Mouse (Mus musculus): ENCODE data around the gene Gfy. TPM values are rescaled to one million over a fixed set of nuclear protein-coding genes. Genes with fewer than 3 reads are reported as not detected.

Gfy gene
- polyA plus RNA-seq, 1 experiment from 2014 or later = not detected

DNA sequence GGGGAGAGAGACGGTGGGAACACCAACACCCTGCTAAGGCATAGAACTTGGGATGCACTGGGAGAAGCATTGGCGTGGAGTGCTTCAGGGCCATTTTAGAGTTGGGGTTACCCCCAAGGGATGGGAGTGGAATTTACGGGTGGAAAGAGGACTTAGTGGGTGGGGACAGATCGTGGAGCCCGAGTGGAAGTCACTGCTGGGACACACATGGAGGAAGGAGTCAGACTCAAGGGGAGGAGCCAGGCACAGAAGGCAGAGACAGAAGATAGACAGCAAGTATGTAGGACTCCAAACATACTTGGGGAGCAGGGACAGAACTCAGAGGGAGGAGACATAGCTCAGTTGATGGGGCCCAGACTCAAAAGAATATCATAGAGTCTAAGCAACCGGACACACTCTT, 16.8 kb downstream of the Gfy start:
- no peaks in the 10 kb centered on the region for H3K36me3 ChIP-seq (ENCODE audit: insufficient read depth, low read length)
- ATAC-seq = no peak; the same call in 1 of the 2 replicates
- H3K4me1 ChIP-seq (ENCODE audit: insufficient read depth, low read depth, low read length) = 0 out of 2 replicates have a peak, but pooled peaks cover 5% of the 10 kb centered on the region
- TF ChIP-seq EP300 (IDR thresholded peaks at IDR 0.05) (no peak), CTCF (IDR thresholded peaks at IDR 0.05) (no peak)
- no peaks in the 10 kb centered on the region for H3K9me3 ChIP-seq (ENCODE audit: low read length)
- peak overlapping the region; percentile 69 for H3K4me2 ChIP-seq (replicated peaks; ENCODE audit: low read depth, low read length)
- peak overlapping the region; percentile 26; the same call in 1 of the 2 replicates for H3K4me3 ChIP-seq (ENCODE audit: low read depth, low read length)
- no peak overlapping the region for H3K9ac ChIP-seq (replicated peaks; ENCODE audit: low read depth)
- WGBS = 25% methylated on average over 6 of the region's 6 CpGs
- peak; percentile 23 for DNase-seq (ENCODE audit: low spot score)
- H3K27me3 ChIP-seq (replicated peaks; ENCODE audit: insufficient read depth, low read length) = peaks cover 41% of the 10 kb centered on the region
- H3K27ac ChIP-seq (ENCODE audit: low read length) = no peak overlapping the region

DNA sequence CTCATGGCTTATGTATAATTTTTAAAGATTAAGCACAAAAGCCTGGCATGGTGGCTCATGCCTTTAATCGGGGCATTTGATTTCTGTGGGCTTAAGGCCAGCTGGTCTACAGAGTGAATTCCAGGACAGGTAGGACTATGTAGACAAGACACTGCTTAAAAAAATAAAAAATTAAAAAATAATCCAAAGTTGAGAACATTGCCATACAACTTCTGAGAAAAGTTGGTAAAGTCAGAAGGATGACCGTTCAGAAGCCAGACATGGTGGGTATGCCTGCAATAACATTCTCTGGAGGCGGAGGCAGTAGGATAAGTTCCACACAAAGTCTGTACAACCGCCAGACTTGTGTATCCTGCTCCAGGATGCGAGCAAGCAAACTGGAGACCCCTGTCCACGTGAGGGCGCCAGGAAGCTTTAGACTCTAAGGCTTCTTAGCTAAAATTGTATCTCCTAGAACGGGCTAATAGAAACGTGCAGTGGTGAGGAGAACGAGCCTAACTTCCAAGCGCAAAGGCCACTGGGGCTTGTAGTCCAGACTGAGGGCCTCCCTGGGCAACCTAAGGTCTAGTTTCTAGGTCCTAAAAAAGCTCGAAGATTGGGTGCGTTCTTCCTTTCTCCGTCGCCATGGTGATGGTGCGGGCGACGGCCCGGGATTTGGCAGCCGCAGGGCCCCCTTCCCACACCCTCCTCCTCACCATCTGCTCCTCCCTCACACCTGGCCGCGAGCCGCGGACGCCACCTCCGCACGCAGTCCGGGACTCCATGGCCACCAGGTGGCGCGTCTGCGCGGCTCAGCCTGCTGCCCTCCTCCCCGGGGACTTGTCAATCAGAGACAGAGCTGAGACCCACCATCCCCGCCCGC, 17.5 kb downstream of the Gfy start:
- peak; percentile 91 for ATAC-seq
- WGBS = 4% methylated on average over 35 of the region's 35 CpGs
- Histone ChIP-seq H3K36me3 (ENCODE audit: insufficient read depth, low read length) (no peaks in the 10 kb centered on the region), H3K9me3 (ENCODE audit: low read length) (no peaks in the 10 kb centered on the region), H3K27me3 (replicated peaks; ENCODE audit: insufficient read depth, low read length) (peaks cover 35% of the 10 kb centered on the region), H3K27ac (ENCODE audit: low read length) (no peak overlapping the region), H3K4me1 (ENCODE audit: insufficient read depth, low read depth, low read length) (0 out of 2 replicates have a peak, but pooled peaks cover 5% of the 10 kb centered on the region), H3K4me3 (ENCODE audit: low read depth, low read length) (peak overlapping the region; percentile 26), H3K9ac (replicated peaks; ENCODE audit: low read depth) (no peak overlapping the region), H3K4me2 (replicated peaks; ENCODE audit: low read depth, low read length) (peak overlapping the region; percentile 69)
- TF ChIP-seq CTCF (IDR thresholded peaks at IDR 0.05) (peak; percentile 92), EP300 (IDR thresholded peaks at IDR 0.05) (no peak)
- DNase-seq (ENCODE audit: low spot score) = peak; percentile 93

DNA sequence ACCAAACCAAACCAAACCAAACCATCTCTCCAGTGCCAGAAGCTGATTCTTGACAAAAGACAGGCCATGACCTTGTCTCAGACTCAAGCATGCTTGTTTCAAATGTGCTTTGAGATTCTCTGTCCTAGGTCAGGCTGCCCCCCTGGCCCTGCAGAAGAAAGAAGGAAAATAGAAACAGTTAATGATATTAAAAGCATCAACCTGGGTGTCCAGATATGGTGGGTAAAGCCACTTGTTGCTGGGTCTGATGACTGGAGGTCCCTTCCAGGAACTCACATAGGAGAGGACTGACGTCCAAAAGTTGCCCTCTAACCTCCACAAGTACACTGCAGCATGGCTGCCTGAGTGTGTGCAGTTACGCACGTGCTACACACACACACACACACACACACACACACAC, 18.5 kb downstream of the Gfy start:
- 89% methylated on average over 3 of the region's 3 CpGs for WGBS
- Histone ChIP-seq H3K9ac (replicated peaks; ENCODE audit: low read depth) (no peak overlapping the region), H3K9me3 (ENCODE audit: low read length) (no peaks in the 10 kb centered on the region), H3K36me3 (ENCODE audit: insufficient read depth, low read length) (no peaks in the 10 kb centered on the region), H3K4me2 (replicated peaks; ENCODE audit: low read depth, low read length) (no peak overlapping the region), H3K4me1 (ENCODE audit: insufficient read depth, low read depth, low read length) (0 out of 2 replicates have a peak, but pooled peaks cover 5% of the 10 kb centered on the region), H3K27me3 (replicated peaks; ENCODE audit: insufficient read depth, low read length) (peaks cover 30% of the 10 kb centered on the region), H3K27ac (ENCODE audit: low read length) (no peak overlapping the region), H3K4me3 (ENCODE audit: low read depth, low read length) (no peak overlapping the region)
- ATAC-seq (no peak), DNase-seq (ENCODE audit: low spot score) (no peak)
- no peak for TF ChIP-seq CTCF (IDR thresholded peaks at IDR 0.05)
- no peak for TF ChIP-seq EP300 (IDR thresholded peaks at IDR 0.05)

DNA sequence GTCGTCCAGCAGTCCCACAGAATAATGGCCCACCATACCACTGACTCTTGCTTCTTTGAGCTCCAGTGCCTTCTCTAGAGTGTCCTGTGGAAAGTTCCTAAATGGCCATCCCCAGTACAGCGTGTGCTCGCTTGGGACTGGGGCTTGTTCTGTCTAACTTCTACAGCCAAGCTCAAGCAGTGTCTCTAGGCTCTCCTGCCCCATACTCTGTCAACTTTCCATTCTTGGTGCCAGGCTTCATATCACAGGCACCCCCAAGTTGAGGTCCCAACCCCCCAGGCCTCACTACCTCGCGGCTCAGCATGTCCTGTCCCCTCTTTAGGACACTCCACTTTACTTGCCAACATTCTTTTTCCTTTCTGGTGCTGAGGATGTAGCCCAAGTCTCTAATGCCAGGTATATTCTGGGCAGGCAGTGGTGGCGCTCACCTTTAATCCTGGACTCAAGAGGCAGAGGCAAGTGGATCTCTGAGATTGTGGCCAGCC, 19.0 kb downstream of the Gfy start:
- Histone ChIP-seq H3K36me3 (ENCODE audit: insufficient read depth, low read length) (no peaks in the 10 kb centered on the region), H3K27me3 (replicated peaks; ENCODE audit: insufficient read depth, low read length) (peaks cover 25% of the 10 kb centered on the region), H3K9ac (replicated peaks; ENCODE audit: low read depth) (no peak overlapping the region), H3K9me3 (ENCODE audit: low read length) (no peaks in the 10 kb centered on the region), H3K27ac (ENCODE audit: low read length) (no peak overlapping the region), H3K4me1 (ENCODE audit: insufficient read depth, low read depth, low read length) (0 out of 2 replicates have a peak, but pooled peaks cover 5% of the 10 kb centered on the region), H3K4me3 (ENCODE audit: low read depth, low read length) (no peak overlapping the region), H3K4me2 (replicated peaks; ENCODE audit: low read depth, low read length) (no peak overlapping the region)
- DNase-seq (ENCODE audit: low spot score) (no peak), ATAC-seq (no peak)
- WGBS = 91% methylated on average over 6 of the region's 6 CpGs
- TF ChIP-seq EP300 (IDR thresholded peaks at IDR 0.05) = no peak
- TF ChIP-seq CTCF (IDR thresholded peaks at IDR 0.05) = no peak

DNA sequence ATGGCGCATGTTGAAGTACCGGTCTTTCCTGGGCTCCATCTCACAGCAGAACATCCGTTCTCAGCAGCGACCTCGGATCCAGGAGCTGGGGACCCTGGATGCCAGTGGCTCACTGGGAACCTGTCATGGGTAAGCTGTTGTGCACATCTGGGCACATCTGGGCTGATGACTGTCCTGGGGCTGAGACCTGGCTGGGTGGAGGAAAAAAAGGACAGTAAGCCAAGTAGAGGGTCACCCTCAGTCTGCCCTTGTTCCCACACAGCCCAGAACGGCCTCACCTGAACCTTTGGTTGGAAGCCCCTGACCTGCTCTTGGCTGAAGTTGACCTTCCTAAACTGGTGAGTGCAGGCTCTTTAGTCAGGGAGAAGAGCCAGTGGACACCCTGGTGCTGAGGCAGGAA, 20.4 kb downstream of the Gfy start:
- H3K4me3 ChIP-seq (ENCODE audit: low read depth, low read length) = no peak overlapping the region
- 0 out of 2 replicates have a peak, but pooled peaks cover 5% of the 10 kb centered on the region for H3K4me1 ChIP-seq (ENCODE audit: insufficient read depth, low read depth, low read length)
- peaks cover 11% of the 10 kb centered on the region for H3K27me3 ChIP-seq (replicated peaks; ENCODE audit: insufficient read depth, low read length)
- no peak overlapping the region for H3K4me2 ChIP-seq (replicated peaks; ENCODE audit: low read depth, low read length)
- DNase-seq (ENCODE audit: low spot score) (no peak), ATAC-seq (no peak)
- no peak overlapping the region for H3K27ac ChIP-seq (ENCODE audit: low read length)
- WGBS = 88% methylated on average over 6 of the region's 6 CpGs
- H3K9me3 ChIP-seq (ENCODE audit: low read length) = no peaks in the 10 kb centered on the region
- TF ChIP-seq EP300 (IDR thresholded peaks at IDR 0.05) (no peak), CTCF (IDR thresholded peaks at IDR 0.05) (no peak)
- H3K36me3 ChIP-seq (ENCODE audit: insufficient read depth, low read length) = no peaks in the 10 kb centered on the region
- H3K9ac ChIP-seq (replicated peaks; ENCODE audit: low read depth) = no peak overlapping the region

DNA sequence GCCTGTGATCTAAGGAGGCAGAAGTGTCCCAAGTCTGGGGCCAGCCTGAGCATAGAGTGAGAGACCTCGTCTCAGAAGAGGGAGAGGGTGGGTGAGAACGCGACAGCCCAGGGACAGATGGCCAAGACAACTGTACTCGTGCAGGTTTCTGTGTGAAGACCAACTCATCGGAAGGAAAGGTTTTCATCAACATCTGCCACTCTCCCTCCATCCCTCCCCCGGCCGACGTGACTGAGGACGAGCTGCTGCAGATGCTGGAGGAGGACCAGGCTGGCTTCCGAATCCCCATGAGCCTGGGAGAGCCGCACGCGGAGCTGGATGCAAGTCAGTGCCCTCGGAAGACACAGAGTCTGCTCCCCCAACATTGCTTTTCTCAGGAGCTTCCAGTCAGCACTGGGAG, 21.9 kb downstream of the Gfy start:
- DNase-seq (ENCODE audit: low spot score) = no peak
- H3K27me3 ChIP-seq (replicated peaks; ENCODE audit: insufficient read depth, low read length) = no peaks in the 10 kb centered on the region
- ATAC-seq = no peak

More for the DNA sequence above, 21.9 kb downstream of the Gfy start:
- no peaks in the 10 kb centered on the region for H3K9me3 ChIP-seq (ENCODE audit: low read length)
- H3K4me1 ChIP-seq (ENCODE audit: insufficient read depth, low read depth, low read length) = 0 out of 2 replicates have a peak, but pooled peaks cover 5% of the 10 kb centered on the region
- WGBS = 81% methylated on average over 14 of the region's 14 CpGs
- H3K4me3 ChIP-seq (ENCODE audit: low read depth, low read length) = no peak overlapping the region
- no peak overlapping the region for H3K9ac ChIP-seq (replicated peaks; ENCODE audit: low read depth)
- H3K27ac ChIP-seq (ENCODE audit: low read length) = no peak overlapping the region
- no peak overlapping the region for H3K4me2 ChIP-seq (replicated peaks; ENCODE audit: low read depth, low read length)
- H3K36me3 ChIP-seq (ENCODE audit: insufficient read depth, low read length) = no peaks in the 10 kb centered on the region
- TF ChIP-seq CTCF (IDR thresholded peaks at IDR 0.05) (no peak), EP300 (IDR thresholded peaks at IDR 0.05) (no peak)

Measured in lung, postnatal 0 days (tissue).